Mouse (Mus musculus) lung, embryonic 16.5 days (tissue): ENCODE measurements around the gene Dad1. TPM values are rescaled to one million over a fixed set of nuclear protein-coding genes. Genes with fewer than 3 reads are reported as not detected.
A peak's percentile ranks its signal among the peaks of the same experiment; 100 is the strongest.

Experiments
- ATAC-seq: fragments of 200-750 bp; cut with Nextera tagmentation; 2 replicates; pipeline ENCODE4 v1.8.0; 2017; ENCODE audit warnings: low read depth, mild to moderate bottlenecking, moderate library complexity
- H3K27ac ChIP-seq: fragments of 300-500 bp; sonication (generic); 2 replicates; pipeline ENCODE4 v1.5.1; 2014; ENCODE audit warnings: mild to moderate bottlenecking, control low read depth, low read length
- H3K27me3 ChIP-seq: fragments of 300-500 bp; sonication (generic); 2 replicates; pipeline ENCODE4 v1.6.1; 2014; ENCODE audit warnings: low read depth, low read length, mixed read lengths; ENCODE audit not compliant: control insufficient read depth, insufficient read depth
- H3K36me3 ChIP-seq: fragments of 300-500 bp; sonication (generic); 2 replicates; pipeline ENCODE4 v1.6.1; 2014; ENCODE audit warnings: low read length; ENCODE audit not compliant: control insufficient read depth, insufficient read depth
- H3K4me1 ChIP-seq: fragments of 300-500 bp; sonication (generic); replicated peaks from 2 replicates; pipeline ENCODE4 v1.6.1; 2014; ENCODE audit warnings: low read length, mixed read lengths; ENCODE audit not compliant: control insufficient read depth, insufficient read depth
- H3K4me2 ChIP-seq: fragments of 300-500 bp; sonication (generic); 2 replicates; pipeline ENCODE4 v1.6.1; 2014; ENCODE audit warnings: low read depth, low read length, control low read depth
- H3K4me3 ChIP-seq: fragments of 300-500 bp; sonication (generic); 2 replicates; pipeline ENCODE4 v1.5.1; 2014; ENCODE audit warnings: mild to moderate bottlenecking, low read length, control low read depth
- H3K9ac ChIP-seq: fragments of 300-500 bp; sonication (generic); 2 replicates; pipeline ENCODE4 v1.6.1; 2014; ENCODE audit warnings: low read length, control low read depth
- H3K9me3 ChIP-seq: fragments of 300-500 bp; sonication (generic); 2 replicates; pipeline ENCODE4 v1.6.1; 2016; ENCODE audit warnings: low read length; ENCODE audit not compliant: control insufficient read depth
- WGBS: fragments of 180-500 bp; shearing (Covaris S2); extraction: QIAGEN DNeasy Blood & Tissue Kit; methylation state at CpG from one replicate; pipeline ENCODE4 v1.1.7; 2014; 5-methylcytosine and 5-hydroxymethylcytosine counted together
- polyA plus RNA-seq: library from polyadenylated mRNA; unstranded; fragments of >200 nt; fragmentation: Nextera tagmentation; extraction: Ambion mirVana; gene quantifications from 2 replicates; pipeline ENCODE4 v1.2.1, GENCODE M21; 2015

Gene Dad1
- polyA plus RNA-seq, 1 experiment from 2014 or later = 430 TPM

- Histone ChIP-seq H3K9me3 (no peaks in the 10 kb centered on the region), H3K9ac (no peak overlapping the region), H3K4me1 (peaks cover 23% of the 10 kb centered on the region), H3K4me2 (no peak overlapping the region), H3K36me3 (peaks cover 24% of the 10 kb centered on the region), H3K4me3 (no peak overlapping the region), H3K27me3 (no peaks in the 10 kb centered on the region), H3K27ac (no peak overlapping the region; the same call in 1 of the 2 replicates)
- no peak for ATAC-seq
- 91% methylated on average over 5 of the region's 5 CpGs for WGBS
These were observed 17.0 kb downstream of the Dad1 start for GRCm38 (mm10) chr14:54236881-54237280.

DNA sequence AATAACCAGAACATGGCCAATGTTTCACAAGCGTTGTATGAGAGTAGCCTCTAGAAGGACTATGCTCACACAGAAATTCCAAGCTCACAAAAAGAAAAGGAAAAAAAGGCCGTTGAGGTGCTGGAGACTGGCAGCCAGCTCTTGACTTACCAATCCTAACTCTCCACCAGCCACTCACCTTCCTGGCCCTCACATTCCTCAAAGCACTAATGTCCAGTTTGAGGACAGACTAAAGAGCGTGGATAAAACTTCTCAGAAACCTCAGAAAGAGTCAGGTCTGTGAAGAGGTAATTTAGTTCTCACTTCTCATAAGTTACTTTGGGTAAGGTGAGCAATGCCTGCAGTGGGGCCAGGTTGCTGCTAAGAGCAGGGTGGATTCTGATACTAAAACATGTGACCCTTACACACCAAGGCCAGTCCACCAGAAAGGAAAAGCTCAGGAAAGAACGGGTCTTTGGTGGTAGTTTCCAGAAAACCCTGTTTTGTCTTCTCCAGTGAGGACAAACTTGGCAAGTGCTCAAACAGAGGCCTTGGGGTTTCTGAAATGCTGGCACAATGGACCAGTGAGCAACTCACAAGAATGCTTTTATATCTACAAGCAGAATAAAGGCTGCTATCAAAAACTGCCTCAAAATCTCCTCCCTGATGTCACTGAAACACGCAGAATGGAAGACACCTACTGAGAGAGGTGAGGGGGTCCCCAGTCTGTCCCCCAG is 17.9 kb downstream of the Dad1 start:
- peaks cover 15% of the 10 kb centered on the region for H3K36me3 ChIP-seq
- 68% methylated on average over 5 of the region's 5 CpGs for WGBS
- H3K4me1 ChIP-seq = peaks cover 28% of the 10 kb centered on the region
- peak overlapping the region; percentile 78 for H3K27ac ChIP-seq
- no peak overlapping the region for H3K9ac ChIP-seq
- no peak for ATAC-seq
- no peaks in the 10 kb centered on the region for H3K27me3 ChIP-seq
- H3K9me3 ChIP-seq = no peaks in the 10 kb centered on the region
- no peak overlapping the region for H3K4me2 ChIP-seq
- H3K4me3 ChIP-seq = no peak overlapping the region

- no peak overlapping the region for H3K4me2 ChIP-seq
- H3K27me3 ChIP-seq = no peaks in the 10 kb centered on the region
- peak overlapping the region; percentile 87 for H3K27ac ChIP-seq
- no peaks in the 10 kb centered on the region for H3K9me3 ChIP-seq
- peaks cover 11% of the 10 kb centered on the region for H3K36me3 ChIP-seq
- H3K4me1 ChIP-seq = peaks cover 28% of the 10 kb centered on the region
- 71% methylated on average over 20 of the region's 20 CpGs for WGBS
- no peak overlapping the region for H3K4me3 ChIP-seq
- ATAC-seq = no peak
- H3K9ac ChIP-seq = peak overlapping the region; percentile 0; the same call in 1 of the 2 replicates
These were observed 19.5 kb downstream of the Dad1 start for GRCm38 (mm10) chr14:54234231-54235040.

GRCm38 (mm10) chr14:54233559-54234143 is 20.3 kb downstream of the Dad1 start:
- WGBS = 48% methylated on average over 16 of the region's 16 CpGs
- H3K9me3 ChIP-seq = no peaks in the 10 kb centered on the region
- ATAC-seq = no peak; the same call in 1 of the 2 replicates
- H3K27me3 ChIP-seq = no peaks in the 10 kb centered on the region
- H3K27ac ChIP-seq = peak overlapping the region; percentile 87
- no peak overlapping the region for H3K4me3 ChIP-seq
- peaks cover 11% of the 10 kb centered on the region for H3K36me3 ChIP-seq
- H3K9ac ChIP-seq = peak overlapping the region; percentile 0
- H3K4me1 ChIP-seq = peaks cover 28% of the 10 kb centered on the region
- H3K4me2 ChIP-seq = peak overlapping the region; percentile 19; the same call in 1 of the 2 replicates

DNA sequence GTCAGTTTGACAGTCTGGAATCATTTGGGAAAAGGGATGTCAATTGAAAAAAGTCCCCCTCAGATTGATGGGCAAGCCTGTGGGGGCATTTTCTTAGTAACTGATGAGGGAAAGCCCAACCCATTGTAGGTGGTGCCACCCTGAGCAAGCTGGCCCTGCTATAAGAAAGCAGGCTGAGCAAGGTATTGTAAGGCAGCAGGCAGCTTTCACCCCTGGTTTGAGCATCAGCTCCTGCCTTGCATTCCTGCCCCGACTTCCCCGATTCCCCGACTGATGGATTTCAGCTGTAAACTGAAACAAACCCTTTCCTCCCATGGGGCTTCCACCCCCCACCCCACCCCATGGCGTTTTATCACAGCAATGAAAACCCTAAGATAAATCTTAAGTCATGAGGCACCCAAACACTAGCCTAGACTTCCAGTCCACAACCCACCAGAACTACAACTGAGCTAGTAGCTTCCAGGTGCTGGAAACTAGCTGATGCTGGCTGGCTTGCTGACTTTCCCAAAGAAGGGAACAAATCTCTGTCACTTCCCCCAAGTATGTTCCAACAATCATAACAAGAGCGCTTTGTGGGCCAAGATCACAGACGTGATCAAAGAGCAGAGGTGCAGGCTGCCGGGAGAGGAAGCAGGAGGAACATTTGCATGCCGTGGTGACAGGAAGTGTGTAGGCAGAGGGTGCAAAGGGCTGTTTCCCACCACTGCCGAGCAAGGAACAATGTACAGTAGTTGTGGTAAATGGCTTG is 20.9 kb downstream of the Dad1 start:
- Histone ChIP-seq H3K4me1 (peaks cover 30% of the 10 kb centered on the region), H3K27me3 (no peaks in the 10 kb centered on the region), H3K9me3 (no peaks in the 10 kb centered on the region), H3K4me3 (no peak overlapping the region), H3K27ac (peak overlapping the region; percentile 87), H3K9ac (peak overlapping the region; percentile 0), H3K36me3 (peaks cover 11% of the 10 kb centered on the region), H3K4me2 (peak overlapping the region; percentile 26)
- WGBS = 9% methylated on average over 9 of the region's 9 CpGs
- ATAC-seq = peak; percentile 71

- H3K4me2 ChIP-seq = 0 out of 2 replicates have a peak overlapping the region, but pooled peaks have one; percentile 20
- ATAC-seq = no peak
- H3K4me1 ChIP-seq = peaks cover 37% of the 10 kb centered on the region
- no peak overlapping the region for H3K9ac ChIP-seq
- H3K27ac ChIP-seq = no peak overlapping the region
- no peaks in the 10 kb centered on the region for H3K9me3 ChIP-seq
- H3K27me3 ChIP-seq = no peaks in the 10 kb centered on the region
- H3K36me3 ChIP-seq = peaks cover 11% of the 10 kb centered on the region
- H3K4me3 ChIP-seq = no peak overlapping the region
- WGBS = 33% methylated on average over 9 of the region's 9 CpGs
These were observed 21.8 kb downstream of the Dad1 start for GRCm38 (mm10) chr14:54232143-54232542.

- Histone ChIP-seq H3K4me1 (peaks cover 43% of the 10 kb centered on the region), H3K4me3 (no peak overlapping the region), H3K27ac (no peak overlapping the region), H3K27me3 (no peaks in the 10 kb centered on the region), H3K9me3 (no peaks in the 10 kb centered on the region), H3K4me2 (no peak overlapping the region), H3K9ac (peak overlapping the region; percentile 40; the same call in 1 of the 2 replicates), H3K36me3 (peaks cover 9% of the 10 kb centered on the region)
- 53% methylated on average over 21 of the region's 21 CpGs for WGBS
- ATAC-seq = no peak
These were observed 22.5 kb downstream of the Dad1 start for GRCm38 (mm10) chr14:54231176-54231956.

DNA sequence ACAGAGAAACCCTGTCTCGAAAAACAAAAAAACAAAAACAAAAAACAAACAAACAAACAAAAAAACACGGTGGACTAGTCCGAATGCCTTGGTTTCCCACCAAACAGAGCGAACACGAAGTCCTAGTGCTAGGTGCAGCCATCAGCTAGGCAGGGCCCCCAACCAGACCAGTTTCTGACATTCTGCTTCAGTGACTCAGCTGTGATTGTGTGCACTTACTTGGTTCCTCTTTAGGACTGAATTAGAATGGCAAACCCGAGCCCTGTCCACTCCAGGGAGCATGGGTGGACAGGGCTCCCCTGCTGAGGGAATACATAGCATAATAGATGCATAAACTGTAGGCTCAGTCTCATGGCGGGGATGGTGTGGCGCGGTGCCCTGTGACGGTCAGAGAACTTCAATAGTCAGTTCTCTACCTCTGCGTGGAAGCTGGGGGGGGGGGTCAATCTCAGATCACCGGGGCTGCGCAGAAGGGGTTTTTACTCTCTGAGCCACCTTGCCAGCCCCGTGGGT is 23.2 kb downstream of the Dad1 start:
- H3K9ac ChIP-seq = no peak overlapping the region
- ATAC-seq = no peak
- no peak overlapping the region for H3K4me3 ChIP-seq
- H3K36me3 ChIP-seq = peaks cover 9% of the 10 kb centered on the region
- no peak overlapping the region for H3K27ac ChIP-seq
- peaks cover 43% of the 10 kb centered on the region for H3K4me1 ChIP-seq
- H3K9me3 ChIP-seq = no peaks in the 10 kb centered on the region
- no peak overlapping the region for H3K4me2 ChIP-seq
- WGBS = 66% methylated on average over 14 of the region's 14 CpGs
- H3K27me3 ChIP-seq = no peaks in the 10 kb centered on the region
